Mouse (Mus musculus) ES-E14 (cell line): Measurements from ENCODE around the gene Figla.

Experiments
- CHD2 ChIP-seq: IDR thresholded peaks from 2 replicates; pipeline ENCODE4 v1.6.1; 2014; ENCODE audit warnings: mild to moderate bottlenecking, low read depth, low read length, inconsistent platforms
- HCFC1 ChIP-seq: IDR thresholded peaks from 2 replicates; pipeline ENCODE4 v1.6.1; 2012; ENCODE audit warnings: low read length, inconsistent platforms, borderline replicate concordance; ENCODE audit not compliant: insufficient read depth
- MAFK ChIP-seq: IDR thresholded peaks from 2 replicates; pipeline ENCODE4 v1.6.1; 2014; ENCODE audit warnings: mild to moderate bottlenecking, low read depth, low read length, inconsistent platforms; ENCODE audit not compliant: insufficient read depth
- ZC3H11A ChIP-seq: IDR thresholded peaks from 2 replicates; pipeline ENCODE4 v1.6.1; 2012; ENCODE audit warnings: low read depth, mild to moderate bottlenecking, inconsistent platforms, low read length, borderline replicate concordance

GRCm38 (mm10) chr6:86048509-86048908 is 32.5 kb downstream of the Figla start:
- no peak for TF ChIP-seq MAFK
- TF ChIP-seq CHD2: no peak
- TF ChIP-seq HCFC1: no peak
- TF ChIP-seq ZC3H11A: no peak
